Mouse (Mus musculus): ENCODE data around the gene Msln. TPM values are rescaled to one million over a fixed set of nuclear protein-coding genes. Genes with fewer than 3 reads are reported as not detected.

Gene Msln
- polyA plus RNA-seq, 1 experiment from 2014 or later = 70.6 TPM

DNA sequence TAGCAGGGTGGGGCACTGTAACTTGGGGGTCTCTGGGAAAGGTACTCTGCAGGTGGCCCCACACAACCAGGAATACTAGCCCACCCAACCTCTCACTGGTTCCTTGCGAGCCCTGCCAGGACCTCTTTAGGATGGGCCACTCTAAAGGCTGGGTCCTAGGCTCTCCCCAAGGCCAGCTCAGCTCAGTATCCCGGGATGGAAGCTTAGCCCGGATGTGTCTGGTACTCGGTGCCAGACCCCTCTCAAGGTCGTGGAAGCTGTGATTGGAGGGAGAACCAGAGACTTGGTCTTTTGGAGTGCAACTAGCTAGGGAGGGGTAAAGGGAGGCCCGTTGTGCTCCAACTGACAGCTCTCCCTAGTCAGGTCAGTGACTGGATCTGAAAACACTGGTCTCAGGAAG lies 36.5 kb downstream of the Msln start:
- Histone ChIP-seq H3K4me3 (ENCODE audit: low read depth, low read length) (peak overlapping the region; percentile 34), H3K36me3 (ENCODE audit: control insufficient read depth, insufficient read depth, low read length) (peaks cover 4% of the 10 kb centered on the region; the same call in 1 of the 2 replicates), H3K9ac (ENCODE audit: low read length) (no peak overlapping the region; the same call in 1 of the 2 replicates), H3K9me3 (ENCODE audit: control insufficient read depth, low read length) (no peaks in the 10 kb centered on the region), H3K4me2 (replicated peaks; ENCODE audit: low read depth) (peak overlapping the region; percentile 66), H3K4me1 (replicated peaks; ENCODE audit: control insufficient read depth, insufficient read depth) (no peaks in the 10 kb centered on the region), H3K27me3 (ENCODE audit: control insufficient read depth, insufficient read depth, low read length) (no peaks in the 10 kb centered on the region), H3K27ac (replicated peaks) (no peak overlapping the region)
- no peak for TF ChIP-seq EP300 (optimal IDR thresholded peaks at IDR 0.05)
- no peak for TF ChIP-seq CTCF (IDR thresholded peaks at IDR 0.05; ENCODE audit: low read depth)
- ATAC-seq (ENCODE audit: low FRiP score, low TSS enrichment) (no peak), DNase-seq (ENCODE audit: low spot score) (no peak)
- 11% methylated on average over 6 of the region's 6 CpGs for WGBS

DNA sequence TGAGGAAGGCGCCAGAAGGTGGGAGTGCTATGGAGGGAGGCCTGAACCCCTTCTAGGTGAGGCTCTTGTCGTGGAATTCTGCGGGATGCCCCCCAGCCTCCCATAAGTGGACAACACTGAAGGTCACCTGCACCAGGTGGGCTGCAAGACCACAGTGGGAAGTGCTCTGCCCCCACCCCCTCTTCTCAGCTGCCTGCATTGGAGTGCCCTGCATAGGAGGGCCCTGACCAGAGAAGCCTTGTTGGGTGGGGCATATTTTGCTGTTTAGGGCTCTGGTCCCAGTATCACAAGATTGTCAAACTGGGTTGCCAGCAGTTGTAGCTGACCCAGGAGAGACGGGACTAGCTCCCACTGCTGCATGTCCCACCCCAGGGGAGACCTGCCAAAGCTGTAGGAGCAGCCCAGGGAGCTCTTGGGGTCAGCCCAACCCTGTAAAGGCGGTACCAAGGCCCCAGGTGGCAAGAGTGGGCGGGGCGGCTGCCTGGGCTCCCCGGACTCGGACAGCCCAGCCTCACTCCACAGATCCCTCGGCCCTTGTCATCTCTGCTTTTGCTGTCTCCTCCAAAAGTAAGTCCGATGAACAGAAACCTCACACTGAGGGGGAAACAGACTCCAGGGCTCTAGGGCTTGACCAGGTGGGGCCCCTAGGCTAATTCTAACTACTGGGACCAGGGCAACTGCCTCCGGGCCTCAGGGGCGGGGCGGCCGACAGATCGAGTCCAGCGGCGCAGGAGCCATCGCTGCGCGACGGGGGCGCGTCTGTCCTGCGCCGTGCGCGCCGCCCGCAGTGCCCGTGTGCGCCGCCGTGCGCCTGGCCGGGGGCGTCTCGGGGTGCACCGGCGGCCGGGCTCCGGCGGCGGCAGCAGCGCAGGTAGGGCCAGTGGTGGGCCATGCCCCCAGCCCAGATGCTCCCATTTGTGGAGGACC lies 37.2 kb downstream of the Msln start, which contains the start of gene Gng13:
Gene Gng13 (plus strand): TSS at position 461 of the 927 bp plus-strand sequence.
- no peak for TF ChIP-seq CTCF (IDR thresholded peaks at IDR 0.05; ENCODE audit: low read depth)
- no peak for TF ChIP-seq EP300 (optimal IDR thresholded peaks at IDR 0.05)
- Histone ChIP-seq H3K9me3 (ENCODE audit: control insufficient read depth, low read length) (no peaks in the 10 kb centered on the region), H3K4me1 (replicated peaks; ENCODE audit: control insufficient read depth, insufficient read depth) (no peaks in the 10 kb centered on the region), H3K9ac (ENCODE audit: low read length) (no peak within 1 kb of the TSS; the same call in 1 of the 2 replicates), H3K27ac (replicated peaks) (no peak within 1 kb of the TSS), H3K4me2 (replicated peaks; ENCODE audit: low read depth) (peak within 1 kb of the TSS; percentile 66), H3K4me3 (ENCODE audit: low read depth, low read length) (peak within 1 kb of the TSS; percentile 34), H3K36me3 (ENCODE audit: control insufficient read depth, insufficient read depth, low read length) (peaks cover 4% of the 10 kb centered on the region; the same call in 1 of the 2 replicates), H3K27me3 (ENCODE audit: control insufficient read depth, insufficient read depth, low read length) (no peaks in the 10 kb centered on the region)
- WGBS = 2% methylated on average over 45 of the region's 45 CpGs
- ATAC-seq (ENCODE audit: low FRiP score, low TSS enrichment) (0 out of 2 replicates have a peak, but pooled peaks have one; percentile 18), DNase-seq (ENCODE audit: low spot score) (peak; percentile 50)

GRCm38 (mm10) chr17:25716130-25716529 lies 38.0 kb downstream of the Msln start:
- H3K36me3 ChIP-seq (ENCODE audit: control insufficient read depth, insufficient read depth, low read length) = peaks cover 4% of the 10 kb centered on the region; the same call in 1 of the 2 replicates
- H3K9me3 ChIP-seq (ENCODE audit: control insufficient read depth, low read length) = no peaks in the 10 kb centered on the region
- no peaks in the 10 kb centered on the region for H3K27me3 ChIP-seq (ENCODE audit: control insufficient read depth, insufficient read depth, low read length)
- H3K9ac ChIP-seq (ENCODE audit: low read length) = no peak overlapping the region
- no peak overlapping the region for H3K4me3 ChIP-seq (ENCODE audit: low read depth, low read length)
- WGBS = 13% methylated on average over 6 of the region's 6 CpGs
- ATAC-seq (ENCODE audit: low FRiP score, low TSS enrichment) (no peak), DNase-seq (ENCODE audit: low spot score) (no peak)
- TF ChIP-seq CTCF (IDR thresholded peaks at IDR 0.05; ENCODE audit: low read depth) = no peak
- TF ChIP-seq EP300 (optimal IDR thresholded peaks at IDR 0.05) = no peak
- H3K27ac ChIP-seq (replicated peaks) = no peak overlapping the region
- no peaks in the 10 kb centered on the region for H3K4me1 ChIP-seq (replicated peaks; ENCODE audit: control insufficient read depth, insufficient read depth)
- no peak overlapping the region for H3K4me2 ChIP-seq (replicated peaks; ENCODE audit: low read depth)

DNA sequence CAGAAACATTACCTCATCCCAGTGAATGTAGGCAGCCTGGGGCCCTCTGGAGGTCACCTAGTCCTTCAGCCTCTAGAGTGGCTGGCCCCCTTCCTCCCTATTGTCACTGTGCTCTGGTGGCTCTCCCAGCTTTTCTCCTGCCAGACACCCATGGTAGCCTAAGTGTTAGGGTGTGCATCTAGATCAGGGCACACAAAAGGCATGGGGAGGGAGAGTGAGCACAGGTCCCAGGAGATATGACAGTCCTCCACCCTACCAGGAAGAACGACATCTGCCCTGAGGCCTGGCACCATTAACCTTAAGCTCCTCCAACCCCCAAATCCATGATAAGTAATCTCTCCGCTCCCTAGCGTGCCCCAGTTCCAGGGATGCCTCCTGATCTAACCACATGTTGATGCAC lies 38.6 kb downstream of the Msln start:
- TF ChIP-seq CTCF (IDR thresholded peaks at IDR 0.05; ENCODE audit: low read depth) (no peak), EP300 (optimal IDR thresholded peaks at IDR 0.05) (no peak)
- no peak overlapping the region for H3K27ac ChIP-seq (replicated peaks)
- no peak overlapping the region for H3K4me2 ChIP-seq (replicated peaks; ENCODE audit: low read depth)
- DNase-seq (ENCODE audit: low spot score) (no peak), ATAC-seq (ENCODE audit: low FRiP score, low TSS enrichment) (no peak)
- H3K4me1 ChIP-seq (replicated peaks; ENCODE audit: control insufficient read depth, insufficient read depth) = no peaks in the 10 kb centered on the region
- H3K4me3 ChIP-seq (ENCODE audit: low read depth, low read length) = no peak overlapping the region
- 56% methylated on average over 3 of the region's 3 CpGs for WGBS
- peaks cover 4% of the 10 kb centered on the region; the same call in 1 of the 2 replicates for H3K36me3 ChIP-seq (ENCODE audit: control insufficient read depth, insufficient read depth, low read length)
- H3K9me3 ChIP-seq (ENCODE audit: control insufficient read depth, low read length) = no peaks in the 10 kb centered on the region
- no peaks in the 10 kb centered on the region for H3K27me3 ChIP-seq (ENCODE audit: control insufficient read depth, insufficient read depth, low read length)
- H3K9ac ChIP-seq (ENCODE audit: low read length) = no peak overlapping the region

- H3K4me2 ChIP-seq (replicated peaks; ENCODE audit: low read depth) = no peak overlapping the region
- no peak overlapping the region for H3K9ac ChIP-seq (ENCODE audit: low read length)
- no peak for TF ChIP-seq EP300 (optimal IDR thresholded peaks at IDR 0.05)
- no peak for TF ChIP-seq CTCF (IDR thresholded peaks at IDR 0.05; ENCODE audit: low read depth)
- no peak overlapping the region for H3K27ac ChIP-seq (replicated peaks)
- H3K4me1 ChIP-seq (replicated peaks; ENCODE audit: control insufficient read depth, insufficient read depth) = no peaks in the 10 kb centered on the region
- H3K9me3 ChIP-seq (ENCODE audit: control insufficient read depth, low read length) = no peaks in the 10 kb centered on the region
- 66% methylated on average over 4 of the region's 4 CpGs for WGBS
- H3K36me3 ChIP-seq (ENCODE audit: control insufficient read depth, insufficient read depth, low read length) = no peaks in the 10 kb centered on the region
- no peak overlapping the region for H3K4me3 ChIP-seq (ENCODE audit: low read depth, low read length)
- DNase-seq (ENCODE audit: low spot score) (no peak), ATAC-seq (ENCODE audit: low FRiP score, low TSS enrichment) (no peak)
- H3K27me3 ChIP-seq (ENCODE audit: control insufficient read depth, insufficient read depth, low read length) = no peaks in the 10 kb centered on the region
Observed at GRCm38 (mm10) chr17:25711136-25711535, 43.0 kb downstream of the Msln start.

DNA sequence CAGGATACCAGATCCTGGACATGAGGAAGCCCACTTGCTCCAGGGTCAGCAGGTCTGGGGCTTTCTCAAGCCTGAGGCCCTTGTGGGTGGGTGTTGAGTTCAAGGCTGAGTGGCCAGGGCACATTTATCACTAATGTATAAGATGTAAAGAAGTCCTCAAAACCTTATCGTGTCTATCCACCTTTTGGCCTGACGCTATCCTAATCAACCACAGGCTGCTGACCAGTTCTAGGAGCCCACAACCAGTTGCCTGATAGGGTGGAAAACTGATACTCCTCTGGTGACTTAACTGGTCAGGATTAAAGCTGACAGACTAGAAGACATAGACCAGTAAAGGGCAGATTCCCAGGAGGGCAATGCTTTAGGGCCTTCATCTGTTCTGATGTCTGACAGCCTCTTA lies 44.2 kb downstream of the Msln start:
- DNase-seq (ENCODE audit: low spot score) (no peak), ATAC-seq (ENCODE audit: low FRiP score, low TSS enrichment) (no peak)
- Histone ChIP-seq H3K27me3 (ENCODE audit: control insufficient read depth, insufficient read depth, low read length) (no peaks in the 10 kb centered on the region), H3K36me3 (ENCODE audit: control insufficient read depth, insufficient read depth, low read length) (no peaks in the 10 kb centered on the region), H3K27ac (replicated peaks) (no peak overlapping the region), H3K9me3 (ENCODE audit: control insufficient read depth, low read length) (no peaks in the 10 kb centered on the region), H3K4me3 (ENCODE audit: low read depth, low read length) (no peak overlapping the region), H3K9ac (ENCODE audit: low read length) (no peak overlapping the region), H3K4me1 (replicated peaks; ENCODE audit: control insufficient read depth, insufficient read depth) (no peaks in the 10 kb centered on the region), H3K4me2 (replicated peaks; ENCODE audit: low read depth) (no peak overlapping the region)
- no peak for TF ChIP-seq EP300 (optimal IDR thresholded peaks at IDR 0.05)
- no peak for TF ChIP-seq CTCF (IDR thresholded peaks at IDR 0.05; ENCODE audit: low read depth)
- 92% methylated on average over 2 of the region's 2 CpGs for WGBS
